Mouse (Mus musculus) MEL (cell line): ENCODE data around the gene Cdk18.

ENCODE experiments used
- CTCF ChIP-seq, 3 experiments: IDR thresholded peaks in 2 of 3; conservative IDR thresholded peaks in 1 of 3; 2 replicates each; pipeline ENCODE4 v1.5.1; 2011 to 2012; ENCODE audit warnings: low read length in 3 of 3, low read depth in 2 of 3, mild to moderate bottlenecking in 2 of 3, improper control_type of control experiment in 1 of 3, inconsistent platforms in 1 of 3, mixed read lengths in 1 of 3, moderate library complexity in 1 of 3; ENCODE audit not compliant: control insufficient read depth in 1 of 3, insufficient read depth in 1 of 3, poor library complexity in 1 of 3, severe bottlenecking in 1 of 3
- GATA1 ChIP-seq: IDR thresholded peaks from 2 replicates; pipeline ENCODE4 v1.6.1; 2011; ENCODE audit warnings: low read depth, low read length, improper control_type of control experiment
- MAFK ChIP-seq: IDR thresholded peaks from 2 replicates; pipeline ENCODE4 v1.6.1; 2011; ENCODE audit warnings: low read depth, mild to moderate bottlenecking, low read length, improper control_type of control experiment, borderline replicate concordance
- MYC ChIP-seq: IDR thresholded peaks from 2 replicates; pipeline ENCODE4 v1.6.1; 2011; ENCODE audit warnings: low read depth, mild to moderate bottlenecking, low read length, improper control_type of control experiment, moderate library complexity
- NRF1 ChIP-seq: IDR thresholded peaks from 2 replicates; pipeline ENCODE4 v1.6.1; 2014; ENCODE audit warnings: low read depth, mild to moderate bottlenecking, inconsistent platforms, low read length, improper control_type of control experiment, moderate library complexity; ENCODE audit not compliant: poor library complexity, insufficient read depth, severe bottlenecking
- POLR2A ChIP-seq, 2 experiments: IDR thresholded peaks; 2 replicates each; pipeline ENCODE4 v1.6.1; 2011 to 2012; ENCODE audit warnings: low read length in 2 of 2, mild to moderate bottlenecking in 2 of 2, control low read depth in 1 of 2, improper control_type of control experiment in 1 of 2, low read depth in 1 of 2, moderate library complexity in 1 of 2; ENCODE audit not compliant: control insufficient read depth in 1 of 2, insufficient read depth in 1 of 2, poor library complexity in 1 of 2
- USF1 ChIP-seq: IDR thresholded peaks from 2 replicates; pipeline ENCODE4 v1.6.1; 2014; ENCODE audit warnings: low read depth, mild to moderate bottlenecking, inconsistent platforms, low read length, improper control_type of control experiment, moderate library complexity

GRCm38 (mm10) chr1:132065001-132065400 lies 74.5 kb downstream of the Cdk18 start:
- no peak for TF ChIP-seq GATA1
- no peak for TF ChIP-seq CTCF (IDR thresholded peaks at IDR 0.05 in 2 of 3, conservative IDR thresholded peaks at IDR 0.05 in 1 of 3; ENCODE audit: control insufficient read depth in 1 of 3, insufficient read depth in 1 of 3, low read depth in 2 of 3, low read length in 3 of 3, poor library complexity in 1 of 3, severe bottlenecking in 1 of 3)
- no peak for TF ChIP-seq MYC
- no peak for TF ChIP-seq USF1
- no peak for TF ChIP-seq MAFK
- no peak for TF ChIP-seq NRF1
- no peak for TF ChIP-seq POLR2A (IDR thresholded peaks at IDR 0.05; ENCODE audit: control insufficient read depth in 1 of 2, insufficient read depth in 1 of 2, low read depth in 1 of 2, low read length in 2 of 2, poor library complexity in 1 of 2)
